Mouse (Mus musculus) MEL (cell line): ENCODE measurements around the gene Rerg. TPM values are rescaled to one million over a fixed set of nuclear protein-coding genes. Genes with fewer than 3 reads are reported as not detected.

Source experiments
- DNase-seq: peaks from one replicate; pipeline ENCODE4 v3.0.0; 2011; ENCODE audit warnings: low read depth, low spot score
- H3K27ac ChIP-seq: 2 replicates; pipeline ENCODE4 v1.5.1; 2012; ENCODE audit warnings: low read depth, mild to moderate bottlenecking, control low read depth, low read length, moderate library complexity; ENCODE audit not compliant: control insufficient read depth
- H3K27me3 ChIP-seq, 2 experiments: fragments of 150-350 bp in 1 of 2; sonication (generic) in 1 of 2; 2 replicates each; pipeline ENCODE4 v1.6.1; 2012; ENCODE audit warnings: low read length in 2 of 2, mild to moderate bottlenecking in 2 of 2, improper control_type of control experiment in 1 of 2, moderate library complexity in 1 of 2; ENCODE audit not compliant: insufficient read depth in 2 of 2, control insufficient read depth in 1 of 2
- H3K36me3 ChIP-seq, 2 experiments: 2 replicates each; pipeline ENCODE4 v1.6.1; 2012 to 2014; ENCODE audit warnings: low read length in 2 of 2, improper control_type of control experiment in 1 of 2, inconsistent platforms in 1 of 2, mild to moderate bottlenecking in 1 of 2; ENCODE audit not compliant: insufficient read depth in 2 of 2, control insufficient read depth in 1 of 2
- H3K4me1 ChIP-seq, 2 experiments: fragments of 150-350 bp in 1 of 2; sonication (generic) in 1 of 2; 2 replicates each; pipeline ENCODE4 v1.6.1; 2012; ENCODE audit warnings: low read length in 2 of 2, improper control_type of control experiment in 1 of 2, mild to moderate bottlenecking in 1 of 2; ENCODE audit not compliant: insufficient read depth in 2 of 2, control insufficient read depth in 1 of 2
- H3K4me3 ChIP-seq, 2 experiments: fragments of 150-350 bp in 1 of 2; sonication (generic) in 1 of 2; 2 replicates each; pipeline ENCODE4 v1.5.1; 2012; ENCODE audit warnings: low read depth in 2 of 2, low read length in 2 of 2, mild to moderate bottlenecking in 2 of 2, moderate library complexity in 2 of 2, control low read depth in 1 of 2, improper control_type of control experiment in 1 of 2; ENCODE audit not compliant: control insufficient read depth in 1 of 2, insufficient read depth in 1 of 2
- H3K79me2 ChIP-seq: 2 replicates; pipeline ENCODE4 v1.6.1; 2012; ENCODE audit warnings: mild to moderate bottlenecking, low read length, moderate library complexity; ENCODE audit not compliant: control insufficient read depth, poor library complexity, insufficient read depth
- H3K9ac ChIP-seq: 2 replicates; pipeline ENCODE4 v1.6.1; 2012; ENCODE audit warnings: low read depth, mild to moderate bottlenecking, control low read depth, low read length, moderate library complexity; ENCODE audit not compliant: control insufficient read depth, poor library complexity, severe bottlenecking
- H3K9me3 ChIP-seq: fragments of 150-350 bp; sonication (generic); replicated peaks from 2 replicates; pipeline ENCODE4 v1.6.1; 2012; ENCODE audit warnings: mild to moderate bottlenecking, low read length, improper control_type of control experiment, moderate library complexity; ENCODE audit not compliant: insufficient read depth
- BHLHE40 ChIP-seq: IDR thresholded peaks from 2 replicates; pipeline ENCODE4 v1.6.1; 2012; ENCODE audit warnings: low read depth, mild to moderate bottlenecking, inconsistent platforms, low read length, improper control_type of control experiment, borderline replicate concordance
- CTCF ChIP-seq, 3 experiments: IDR thresholded peaks in 2 of 3; conservative IDR thresholded peaks in 1 of 3; 2 replicates each; pipeline ENCODE4 v1.5.1; 2011 to 2012; ENCODE audit warnings: low read length in 3 of 3, low read depth in 2 of 3, mild to moderate bottlenecking in 2 of 3, improper control_type of control experiment in 1 of 3, inconsistent platforms in 1 of 3, mixed read lengths in 1 of 3, moderate library complexity in 1 of 3; ENCODE audit not compliant: control insufficient read depth in 1 of 3, insufficient read depth in 1 of 3, poor library complexity in 1 of 3, severe bottlenecking in 1 of 3
- ELF1 ChIP-seq: IDR thresholded peaks from 2 replicates; pipeline ENCODE4 v1.6.1; 2014; ENCODE audit warnings: low read depth, mild to moderate bottlenecking, inconsistent platforms, low read length, improper control_type of control experiment, moderate library complexity
- GABPA ChIP-seq: IDR thresholded peaks from 2 replicates; pipeline ENCODE4 v1.6.1; 2012; ENCODE audit warnings: low read depth, mild to moderate bottlenecking, inconsistent platforms, low read length, improper control_type of control experiment, moderate library complexity
- HCFC1 ChIP-seq: IDR thresholded peaks from 2 replicates; pipeline ENCODE4 v1.6.1; 2012; ENCODE audit warnings: low read depth, mild to moderate bottlenecking, inconsistent platforms, low read length, improper control_type of control experiment, moderate library complexity
- MAFK ChIP-seq: IDR thresholded peaks from 2 replicates; pipeline ENCODE4 v1.6.1; 2011; ENCODE audit warnings: low read depth, mild to moderate bottlenecking, low read length, improper control_type of control experiment, borderline replicate concordance
- MAZ ChIP-seq: IDR thresholded peaks from 2 replicates; pipeline ENCODE4 v1.6.1; 2012; ENCODE audit warnings: low read depth, mild to moderate bottlenecking, inconsistent platforms, low read length, improper control_type of control experiment
- MXI1 ChIP-seq: IDR thresholded peaks from 2 replicates; pipeline ENCODE4 v1.6.1; 2011; ENCODE audit warnings: mild to moderate bottlenecking, low read depth, low read length, improper control_type of control experiment
- NELFE ChIP-seq: IDR thresholded peaks from 2 replicates; pipeline ENCODE4 v1.6.1; 2011; ENCODE audit warnings: low read depth, low read length, improper control_type of control experiment
- POLR2A ChIP-seq, 2 experiments: IDR thresholded peaks; 2 replicates each; pipeline ENCODE4 v1.6.1; 2011 to 2012; ENCODE audit warnings: low read length in 2 of 2, mild to moderate bottlenecking in 2 of 2, control low read depth in 1 of 2, improper control_type of control experiment in 1 of 2, low read depth in 1 of 2, moderate library complexity in 1 of 2; ENCODE audit not compliant: control insufficient read depth in 1 of 2, insufficient read depth in 1 of 2, poor library complexity in 1 of 2
- POLR2AphosphoS2 ChIP-seq: IDR thresholded peaks from 2 replicates; pipeline ENCODE4 v1.6.1; 2011; ENCODE audit warnings: low read length, improper control_type of control experiment
- RCOR1 ChIP-seq: IDR thresholded peaks from 2 replicates; pipeline ENCODE4 v1.6.1; 2012; ENCODE audit warnings: low read depth, mild to moderate bottlenecking, inconsistent platforms, low read length, improper control_type of control experiment
- SIN3A ChIP-seq: IDR thresholded peaks from 2 replicates; pipeline ENCODE4 v1.6.1; 2012; ENCODE audit warnings: low read length, improper control_type of control experiment, inconsistent platforms
- TCF12 ChIP-seq: IDR thresholded peaks from 2 replicates; pipeline ENCODE4 v1.6.1; 2014; ENCODE audit warnings: low read depth, mild to moderate bottlenecking, inconsistent platforms, low read length, improper control_type of control experiment, moderate library complexity
- UBTF ChIP-seq: IDR thresholded peaks from 2 replicates; pipeline ENCODE4 v1.6.1; 2012; ENCODE audit warnings: low read depth, mild to moderate bottlenecking, inconsistent platforms, low read length, improper control_type of control experiment, moderate library complexity, borderline replicate concordance; ENCODE audit not compliant: insufficient read depth
- USF1 ChIP-seq: IDR thresholded peaks from 2 replicates; pipeline ENCODE4 v1.6.1; 2014; ENCODE audit warnings: low read depth, mild to moderate bottlenecking, inconsistent platforms, low read length, improper control_type of control experiment, moderate library complexity
- ZKSCAN1 ChIP-seq: IDR thresholded peaks from 2 replicates; pipeline ENCODE4 v1.6.1; 2012; ENCODE audit warnings: low read depth, mild to moderate bottlenecking, inconsistent platforms, low read length, improper control_type of control experiment, moderate library complexity
- ZNF384 ChIP-seq: IDR thresholded peaks from 2 replicates; pipeline ENCODE4 v1.6.1; 2012; ENCODE audit warnings: low read depth, mild to moderate bottlenecking, inconsistent platforms, low read length, improper control_type of control experiment
- polyA plus RNA-seq, 2 experiments: library from polyadenylated mRNA; stranded (reverse) in 1 of 2; unstranded in 1 of 2; fragments of >175 nt in 1 of 2; fragments of >200 nt in 1 of 2; gene quantifications; 2 replicates each; pipeline versions ENCODE4 v1.2.1 to v1.2.4; 2012; ENCODE audit warnings: low replicate concordance in 2 of 2, low read depth in 1 of 2; ENCODE audit not compliant: insufficient read length in 2 of 2, insufficient read depth in 1 of 2, missing spikeins in 1 of 2
- total RNA-seq: library from RNA; depleted of rRNA; stranded (reverse); fragments of 300-350 nt; gene quantifications from 2 replicates; pipeline ENCODE4 v1.2.3, GENCODE M21; 2012

The Rerg gene
- total and polyA plus RNA-seq, 3 experiments: not detected

DNA sequence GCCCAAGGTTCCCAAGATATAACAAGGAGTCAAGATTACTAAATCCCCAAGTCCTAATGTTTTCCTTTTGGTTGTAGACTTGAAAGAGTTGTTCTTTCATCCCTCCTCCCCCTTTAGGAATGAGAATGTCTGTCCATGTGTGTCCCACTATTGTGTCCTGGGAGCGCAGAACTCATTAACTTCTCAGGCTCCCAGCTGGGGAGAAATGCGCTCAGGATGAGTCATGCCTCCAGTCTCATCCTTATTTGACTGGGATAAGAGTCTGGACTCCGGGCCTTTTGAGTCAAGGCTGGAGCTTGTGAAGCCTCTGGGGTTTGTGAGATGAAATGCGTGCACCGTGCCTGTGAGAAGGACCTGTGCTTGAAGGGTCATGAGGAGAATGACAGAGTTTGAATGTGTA, 144.8 kb downstream of the Rerg start:
- no peak for DNase-seq
- Histone ChIP-seq H3K9ac (no peak overlapping the region), H3K4me1 (no peaks in the 10 kb centered on the region), H3K27me3 (no peaks in the 10 kb centered on the region), H3K79me2 (no peaks in the 10 kb centered on the region), H3K9me3 (no peaks in the 10 kb centered on the region), H3K27ac (no peak overlapping the region), H3K4me3 (no peak overlapping the region), H3K36me3 (no peaks in the 10 kb centered on the region)
- TF ChIP-seq SIN3A (no peak), BHLHE40 (no peak), MAZ (no peak), ZKSCAN1 (no peak), RCOR1 (no peak), GABPA (no peak), CTCF (IDR thresholded peaks at IDR 0.05 in 2 of 3, conservative IDR thresholded peaks at IDR 0.05 in 1 of 3; ENCODE audit: control insufficient read depth in 1 of 3, insufficient read depth in 1 of 3, low read depth in 2 of 3, low read length in 3 of 3, poor library complexity in 1 of 3, severe bottlenecking in 1 of 3) (no peak), NELFE (no peak), POLR2AphosphoS2 (no peak), MAFK (no peak), TCF12 (no peak), USF1 (no peak), HCFC1 (no peak), ZNF384 (no peak), MXI1 (no peak), POLR2A (IDR thresholded peaks at IDR 0.05; ENCODE audit: control insufficient read depth in 1 of 2, insufficient read depth in 1 of 2, low read depth in 1 of 2, low read length in 2 of 2, poor library complexity in 1 of 2) (no peak), UBTF (no peak)

DNA sequence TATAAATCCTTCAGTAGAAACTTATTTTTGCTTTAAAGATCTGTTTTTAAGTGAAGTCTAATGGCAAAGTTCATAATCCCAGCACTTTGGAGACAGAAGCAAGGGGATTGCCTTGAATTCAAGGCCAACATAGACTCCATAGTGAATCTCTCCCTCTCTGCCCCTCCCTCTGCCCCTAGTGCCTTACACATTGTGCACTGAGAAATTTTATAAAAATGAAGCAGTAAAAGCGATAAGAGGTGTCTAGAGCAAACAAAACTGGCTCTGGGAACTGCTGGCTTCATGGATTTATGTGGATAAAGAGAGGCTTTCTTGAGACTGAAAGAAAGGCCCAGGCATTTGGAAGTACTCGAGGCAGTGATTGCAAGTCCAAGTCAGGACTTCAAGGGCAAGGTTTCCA, 145.8 kb downstream of the Rerg start:
- no peak for TF ChIP-seq ELF1
- H3K27me3 ChIP-seq: no peaks in the 10 kb centered on the region

More for the DNA sequence above, 145.8 kb downstream of the Rerg start:
- no peaks in the 10 kb centered on the region for H3K36me3 ChIP-seq
- H3K4me3 ChIP-seq: no peak overlapping the region
- no peaks in the 10 kb centered on the region for H3K9me3 ChIP-seq
- H3K9ac ChIP-seq: no peak overlapping the region
- H3K4me1 ChIP-seq: no peaks in the 10 kb centered on the region
- no peak overlapping the region for H3K27ac ChIP-seq
- no peak for DNase-seq
- H3K79me2 ChIP-seq: no peaks in the 10 kb centered on the region
